Mouse (Mus musculus) CD4-positive, CD25-positive, alpha-beta regulatory T cell (primary cell): ENCODE data around the gene Tent5d. TPM values are rescaled to one million over a fixed set of nuclear protein-coding genes. Genes with fewer than 3 reads are reported as not detected.

Experiments
- polyA plus RNA-seq: library from polyadenylated mRNA; unstranded; fragments of 100-300 nt; shearing (Covaris generic); gene quantifications from one replicate; pipeline ENCODE4 v1.2.1, GENCODE M21; 2017

The Tent5d gene
- polyA plus RNA-seq = not detected

GRCm38 (mm10) chrX:107792290-107792689 lies at the start of gene Tent5d:
TSS of gene Tent5d (plus strand) at chrX:107792590.

GRCm38 (mm10) chrX:107816218-107816554 lies 23.8 kb downstream of the Tent5d start, which contains the start of gene 2610002M06Rik:
TSS of gene 2610002M06Rik (minus strand) at chrX:107816334.

Other genes with a start within 250 kb of the Tent5d start
- not detected for gene Tbx22, start 124.6 kb upstream of the Tent5d start, polyA plus RNA-seq
- gene 2610002M06Rik, start 23.7 kb downstream of the Tent5d start, polyA plus RNA-seq = 25.6 TPM
- not detected for gene Gm732, start 155.9 kb downstream of the Tent5d start, polyA plus RNA-seq